Mouse (Mus musculus) liver, embryonic 15.5 days (tissue): ENCODE results near the gene Nr3c2. TPM values are rescaled to one million over a fixed set of nuclear protein-coding genes. Genes with fewer than 3 reads are reported as not detected.
A peak's percentile ranks its signal among the peaks of the same experiment; 100 is the strongest.

Experiments used
- ATAC-seq: fragments of 200-750 bp; cut with Nextera tagmentation; 2 replicates; pipeline ENCODE4 v1.8.0; 2017; ENCODE audit warnings: moderate number of reproducible peaks, mild to moderate bottlenecking, moderate library complexity; ENCODE audit not compliant: insufficient read depth
- H3K27ac ChIP-seq: fragments of 300-500 bp; sonication (generic); replicated peaks from 2 replicates; pipeline ENCODE4 v1.5.1; 2015; ENCODE audit warnings: mild to moderate bottlenecking, inconsistent platforms
- H3K27me3 ChIP-seq: fragments of 300-500 bp; sonication (generic); 2 replicates; pipeline ENCODE4 v1.6.1; 2015; ENCODE audit warnings: mild to moderate bottlenecking, inconsistent platforms
- H3K36me3 ChIP-seq: fragments of 300-500 bp; sonication (generic); replicated peaks from 2 replicates; pipeline ENCODE4 v1.6.1; 2015; ENCODE audit warnings: moderate library complexity, mild to moderate bottlenecking, inconsistent platforms
- H3K4me1 ChIP-seq: fragments of 300-500 bp; sonication (generic); replicated peaks from 2 replicates; pipeline ENCODE4 v1.6.1; 2015; ENCODE audit warnings: inconsistent platforms
- H3K4me2 ChIP-seq: fragments of 300-500 bp; sonication (generic); 2 replicates; pipeline ENCODE4 v1.6.1; 2015; ENCODE audit warnings: moderate library complexity, mild to moderate bottlenecking, inconsistent platforms
- H3K4me3 ChIP-seq: fragments of 300-500 bp; sonication (generic); replicated peaks from 2 replicates; pipeline ENCODE4 v1.5.1; 2015; ENCODE audit warnings: mild to moderate bottlenecking, inconsistent platforms
- H3K9ac ChIP-seq: fragments of 300-500 bp; sonication (generic); 2 replicates; pipeline ENCODE4 v1.6.1; 2015; ENCODE audit warnings: moderate library complexity, mild to moderate bottlenecking, inconsistent platforms
- H3K9me3 ChIP-seq: fragments of 300-500 bp; sonication (generic); replicated peaks from 2 replicates; pipeline ENCODE4 v1.6.1; 2016; ENCODE audit warnings: inconsistent platforms
- WGBS: fragments of 180-500 bp; shearing (Covaris S2); methylation state at CpG from one replicate; pipeline ENCODE4 v1.1.7; 2015; ENCODE audit warnings: mixed read lengths; ENCODE audit not compliant: insufficient replicate concordance; 5-methylcytosine and 5-hydroxymethylcytosine counted together
- polyA plus RNA-seq: library from polyadenylated mRNA; unstranded; fragments of >200 nt; fragmentation: Nextera tagmentation; extraction: Ambion mirVana; gene quantifications from 2 replicates; pipeline ENCODE4 v1.2.1, GENCODE M21; 2015

The Nr3c2 gene
- 1.9 and 2.4 TPM in 2 replicates for polyA plus RNA-seq

DNA sequence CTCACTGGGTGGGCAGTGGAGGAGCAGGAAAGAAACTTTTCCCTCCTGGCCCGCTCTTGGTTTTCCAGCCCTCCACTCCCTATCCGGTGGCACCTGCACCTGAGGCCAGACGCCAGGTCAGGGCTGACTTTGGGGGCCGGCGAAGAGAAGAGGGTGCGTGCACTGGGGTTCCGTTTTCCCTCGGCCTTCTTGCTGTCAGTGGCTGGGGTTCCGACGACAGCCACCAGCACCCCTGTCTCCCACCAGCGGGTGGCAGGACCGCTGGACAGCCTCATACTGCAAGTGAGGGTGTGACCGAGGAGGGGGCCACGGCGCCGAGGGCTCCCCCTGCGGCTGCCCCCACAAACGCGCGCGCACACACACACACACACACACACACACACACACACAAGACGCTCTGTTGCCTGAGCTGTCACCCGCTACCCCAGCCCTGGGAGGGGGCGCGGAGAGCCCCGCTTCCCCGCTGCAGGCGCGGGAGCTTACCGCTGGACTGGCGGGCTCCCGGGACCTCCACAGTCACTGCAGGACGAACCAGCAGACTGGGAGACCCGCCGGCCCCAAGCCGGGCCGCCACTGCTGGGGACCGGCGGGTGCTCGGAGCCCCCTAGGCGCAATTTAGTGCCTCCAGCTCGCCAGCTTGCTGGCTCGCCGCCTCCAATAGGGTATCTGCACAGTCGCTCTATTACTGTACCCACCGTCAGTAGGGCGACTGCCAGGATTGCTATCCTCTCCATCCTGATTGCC is at the start of gene Nr3c2:
Gene Nr3c2 (plus strand): TSS at position 32 of the 744 bp plus-strand sequence.
- under 1% methylated on average over 37 of the region's 47 CpGs for WGBS
- 0 out of 2 replicates have a peak, but pooled peaks cover 3% of the 10 kb centered on the region for H3K4me1 ChIP-seq
- H3K4me3 ChIP-seq = peak within 1 kb of the TSS; percentile 61
- H3K27ac ChIP-seq = no peak within 1 kb of the TSS
- no peak for ATAC-seq
- H3K36me3 ChIP-seq = no peaks in the 10 kb centered on the region
- peaks cover 57% of the 10 kb centered on the region for H3K27me3 ChIP-seq
- peak within 1 kb of the TSS; percentile 74 for H3K4me2 ChIP-seq
- no peak within 1 kb of the TSS for H3K9ac ChIP-seq
- H3K9me3 ChIP-seq = no peaks in the 10 kb centered on the region

DNA sequence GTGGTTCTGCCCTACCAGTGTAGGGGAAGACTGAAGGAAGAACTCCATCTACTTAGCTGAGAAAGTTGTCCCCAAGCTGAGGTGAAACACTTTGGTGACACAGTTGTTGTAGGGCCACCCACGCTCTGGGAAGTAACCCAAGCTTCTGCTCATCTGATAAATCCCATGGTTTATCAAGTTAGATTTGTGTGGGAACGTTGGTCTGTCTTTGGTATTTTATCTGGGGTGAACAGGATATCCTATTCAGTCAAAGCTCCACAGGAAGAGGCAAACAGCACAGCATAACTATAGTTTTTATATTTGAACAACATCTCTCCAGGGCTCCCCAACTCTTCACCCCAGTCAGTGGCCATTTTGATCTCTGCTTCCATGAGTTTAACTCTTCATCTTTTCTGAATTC is 40.7 kb upstream of the Nr3c2 start:
- Histone ChIP-seq H3K4me2 (no peak overlapping the region), H3K36me3 (no peaks in the 10 kb centered on the region), H3K27ac (no peak overlapping the region), H3K4me3 (no peak overlapping the region), H3K4me1 (no peaks in the 10 kb centered on the region), H3K27me3 (no peaks in the 10 kb centered on the region), H3K9ac (no peak overlapping the region), H3K9me3 (no peaks in the 10 kb centered on the region)
- WGBS = 18% methylated on average over 2 of the region's 2 CpGs
- ATAC-seq = no peak

DNA sequence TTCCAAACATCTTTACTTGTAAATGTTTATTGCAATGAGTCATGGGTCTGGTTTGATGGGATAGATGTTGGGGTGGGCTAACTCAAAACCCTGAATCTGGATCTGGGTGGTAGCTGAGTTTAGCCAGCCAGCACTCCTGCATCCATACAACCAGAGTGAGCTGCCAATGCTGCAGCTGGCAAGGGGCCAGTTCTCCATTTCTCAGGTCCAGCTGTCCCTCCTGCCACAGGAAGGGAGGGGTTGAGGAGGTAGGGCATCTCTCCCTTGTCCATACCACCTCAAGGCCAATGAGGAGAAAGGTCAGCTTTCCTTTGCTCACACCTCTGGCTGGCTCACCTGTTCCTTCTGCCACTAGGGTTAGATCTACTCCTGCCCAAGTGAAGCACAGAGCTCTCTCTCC is 39.5 kb upstream of the Nr3c2 start:
- Histone ChIP-seq H3K4me3 (no peak overlapping the region), H3K9me3 (no peaks in the 10 kb centered on the region), H3K4me1 (no peaks in the 10 kb centered on the region), H3K27ac (no peak overlapping the region), H3K4me2 (no peak overlapping the region), H3K9ac (no peak overlapping the region), H3K36me3 (no peaks in the 10 kb centered on the region), H3K27me3 (no peaks in the 10 kb centered on the region)
- no peak for ATAC-seq

DNA sequence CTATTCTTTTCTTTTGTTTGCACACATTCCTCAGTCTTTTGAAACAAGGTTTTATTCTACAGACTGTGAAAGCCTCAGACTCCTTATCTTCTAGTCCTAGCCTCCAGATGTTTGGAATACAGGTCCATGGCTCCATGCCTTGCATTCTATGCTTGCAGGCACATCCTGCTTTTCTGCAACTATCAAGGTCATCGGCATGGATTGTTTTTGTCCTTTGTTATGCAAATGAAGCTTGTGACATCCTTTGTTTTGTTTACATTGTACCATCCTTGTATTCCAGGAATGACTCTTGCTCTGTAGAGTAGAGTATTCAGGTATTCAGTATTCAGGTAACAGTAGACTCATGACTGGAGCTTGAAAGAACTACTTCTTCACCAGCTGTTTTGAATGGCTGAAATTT is 36.2 kb upstream of the Nr3c2 start:
- H3K9ac ChIP-seq = no peak overlapping the region
- no peaks in the 10 kb centered on the region for H3K9me3 ChIP-seq
- ATAC-seq = no peak
- H3K4me3 ChIP-seq = no peak overlapping the region
- no peaks in the 10 kb centered on the region for H3K36me3 ChIP-seq
- 66% methylated on average over 1 of the region's 1 CpGs for WGBS
- no peaks in the 10 kb centered on the region for H3K27me3 ChIP-seq
- H3K4me2 ChIP-seq = no peak overlapping the region
- no peaks in the 10 kb centered on the region for H3K4me1 ChIP-seq
- no peak overlapping the region for H3K27ac ChIP-seq

DNA sequence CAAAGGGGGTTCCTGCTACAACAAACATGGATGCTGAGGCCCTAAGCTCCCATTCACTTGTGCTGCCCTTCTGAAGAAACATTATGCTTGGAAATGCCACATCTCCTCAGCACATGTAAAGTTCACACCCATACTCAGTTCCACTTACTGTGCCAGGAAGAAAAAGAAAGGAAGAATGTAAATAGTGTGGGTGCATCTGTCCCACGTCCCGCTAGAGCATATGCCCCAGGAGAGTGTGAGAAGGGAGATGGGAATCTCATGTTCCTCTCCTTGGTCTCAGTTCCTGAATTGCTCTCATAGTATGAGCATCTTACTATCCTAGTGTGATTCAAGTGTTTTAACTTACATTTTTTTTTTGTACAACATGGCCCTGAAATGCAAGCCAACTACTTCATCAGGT is 22.4 kb upstream of the Nr3c2 start:
- ATAC-seq = no peak
- WGBS = 63% methylated on average over 2 of the region's 2 CpGs
- Histone ChIP-seq H3K4me1 (no peaks in the 10 kb centered on the region), H3K9me3 (no peaks in the 10 kb centered on the region), H3K27ac (no peak overlapping the region), H3K4me3 (no peak overlapping the region), H3K9ac (no peak overlapping the region), H3K36me3 (no peaks in the 10 kb centered on the region), H3K4me2 (no peak overlapping the region), H3K27me3 (no peaks in the 10 kb centered on the region)

DNA sequence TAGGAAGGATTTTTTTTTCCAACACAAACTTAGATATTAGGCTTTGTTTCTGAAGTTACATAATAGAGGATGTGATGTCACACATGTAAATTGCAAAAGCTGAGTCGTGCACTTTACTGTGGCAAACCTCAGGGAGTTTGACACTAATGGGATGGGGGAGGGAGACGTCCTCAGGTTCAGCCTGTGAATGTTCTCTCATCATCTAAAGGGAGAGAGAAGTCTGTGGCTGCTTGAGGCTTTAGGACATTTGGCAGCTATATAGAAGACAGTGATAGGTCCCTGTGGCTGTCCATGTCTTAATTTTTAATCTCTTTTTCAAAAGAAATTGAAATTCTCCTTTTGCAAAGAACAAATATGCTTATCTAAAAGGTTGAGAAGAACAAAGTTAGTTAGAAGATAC is 2.2 kb upstream of the Nr3c2 start:
- 0% methylated on average over 2 of the region's 2 CpGs for WGBS
- Histone ChIP-seq H3K4me2 (no peak overlapping the region), H3K4me3 (no peak overlapping the region), H3K36me3 (no peaks in the 10 kb centered on the region), H3K27ac (no peak overlapping the region), H3K27me3 (peaks cover 42% of the 10 kb centered on the region), H3K9ac (no peak overlapping the region), H3K9me3 (no peaks in the 10 kb centered on the region), H3K4me1 (0 out of 2 replicates have a peak, but pooled peaks cover 3% of the 10 kb centered on the region)
- ATAC-seq = no peak

DNA sequence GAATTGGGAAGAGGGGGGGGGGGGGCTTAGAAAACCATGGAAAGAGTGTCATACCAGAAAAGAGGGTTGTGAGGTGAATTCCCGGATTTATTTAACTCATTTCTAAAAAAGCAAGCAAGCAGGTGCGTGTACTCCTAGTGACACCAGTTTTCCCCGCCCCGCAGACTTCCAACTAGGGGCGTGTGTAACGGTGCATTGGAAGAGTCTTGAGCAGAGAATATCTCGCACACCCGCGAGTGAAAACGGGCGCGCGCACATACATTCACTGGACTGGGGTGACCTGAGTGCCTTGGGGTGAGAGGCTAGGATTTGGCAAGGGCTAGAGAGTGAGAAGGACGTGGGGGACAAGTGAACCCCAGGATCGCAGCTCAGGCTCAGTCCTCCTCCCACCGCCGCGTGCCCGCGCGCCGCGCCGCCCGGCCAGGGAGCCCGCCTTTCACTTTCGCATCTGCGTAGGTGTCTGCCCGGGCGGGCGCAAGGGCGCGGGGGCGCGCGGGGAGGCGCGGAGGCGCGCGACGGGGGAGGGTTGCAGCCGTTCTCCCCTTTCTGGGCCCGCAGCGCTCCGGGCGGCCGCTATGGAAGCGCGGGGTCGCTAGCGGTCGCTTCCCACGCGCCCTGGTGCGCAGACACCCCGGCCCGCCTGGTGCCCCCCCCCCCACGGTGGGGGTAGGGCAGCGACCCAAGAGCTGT is 376 bp upstream of the Nr3c2 start:
- H3K27me3 ChIP-seq = peaks cover 57% of the 10 kb centered on the region
- no peak overlapping the region for H3K9ac ChIP-seq
- H3K4me2 ChIP-seq = peak overlapping the region; percentile 74
- H3K27ac ChIP-seq = no peak overlapping the region
- 0 out of 2 replicates have a peak, but pooled peaks cover 3% of the 10 kb centered on the region for H3K4me1 ChIP-seq
- peak overlapping the region; percentile 61 for H3K4me3 ChIP-seq
- WGBS = under 1% methylated on average over 44 of the region's 60 CpGs
- H3K36me3 ChIP-seq = no peaks in the 10 kb centered on the region
- ATAC-seq = peak; percentile 29
- no peaks in the 10 kb centered on the region for H3K9me3 ChIP-seq

DNA sequence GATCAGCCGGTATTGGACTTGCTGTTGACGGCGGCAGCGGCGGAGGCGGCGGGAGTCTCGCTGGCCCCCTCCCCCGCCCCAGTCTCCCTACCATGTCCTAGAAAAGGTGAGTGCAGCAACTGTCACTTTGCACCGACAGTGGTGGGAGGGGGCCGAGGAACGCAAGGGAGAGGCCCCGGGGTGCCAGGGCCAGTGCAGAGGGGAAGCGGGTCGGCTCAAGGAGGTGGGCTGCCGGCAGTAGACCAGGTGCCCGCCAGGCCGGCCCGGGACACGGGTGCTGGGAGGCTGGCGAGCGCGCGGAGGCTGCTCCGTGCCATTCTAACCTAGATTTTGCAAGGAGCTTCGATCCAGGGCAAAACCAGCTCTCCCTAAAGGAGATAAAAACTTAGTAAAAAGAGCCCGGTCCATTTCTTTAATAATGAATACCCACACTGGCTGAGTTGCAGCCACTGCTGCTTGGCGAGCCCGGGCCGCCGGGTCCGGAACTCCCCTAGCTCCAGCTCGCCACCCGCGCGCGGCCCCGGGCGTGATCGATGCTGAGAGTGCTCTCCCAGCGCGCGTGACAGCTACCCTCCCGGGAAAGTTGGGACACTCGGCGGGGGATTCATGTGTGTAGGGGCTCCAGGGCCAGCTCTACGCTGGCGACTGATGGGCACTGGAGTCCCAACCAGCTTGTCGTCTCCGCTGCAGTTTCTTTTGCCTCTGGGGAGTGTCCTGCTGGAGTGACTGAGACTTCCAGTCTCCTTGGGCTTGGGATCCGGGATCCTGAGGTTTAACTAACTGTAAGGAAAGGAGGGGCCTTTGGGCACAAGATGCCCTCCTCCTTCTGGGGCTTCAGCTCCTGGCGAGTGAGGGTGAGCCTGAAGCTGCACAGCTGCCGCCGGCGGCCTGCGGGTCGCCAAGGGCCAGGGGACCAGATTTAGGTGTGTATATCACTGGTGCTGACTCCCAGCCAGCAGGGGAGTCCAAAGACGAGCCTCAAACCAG is 1.2 kb downstream of the Nr3c2 start:
- under 1% methylated on average over 58 of the region's 58 CpGs for WGBS
- no peak for ATAC-seq

DNA sequence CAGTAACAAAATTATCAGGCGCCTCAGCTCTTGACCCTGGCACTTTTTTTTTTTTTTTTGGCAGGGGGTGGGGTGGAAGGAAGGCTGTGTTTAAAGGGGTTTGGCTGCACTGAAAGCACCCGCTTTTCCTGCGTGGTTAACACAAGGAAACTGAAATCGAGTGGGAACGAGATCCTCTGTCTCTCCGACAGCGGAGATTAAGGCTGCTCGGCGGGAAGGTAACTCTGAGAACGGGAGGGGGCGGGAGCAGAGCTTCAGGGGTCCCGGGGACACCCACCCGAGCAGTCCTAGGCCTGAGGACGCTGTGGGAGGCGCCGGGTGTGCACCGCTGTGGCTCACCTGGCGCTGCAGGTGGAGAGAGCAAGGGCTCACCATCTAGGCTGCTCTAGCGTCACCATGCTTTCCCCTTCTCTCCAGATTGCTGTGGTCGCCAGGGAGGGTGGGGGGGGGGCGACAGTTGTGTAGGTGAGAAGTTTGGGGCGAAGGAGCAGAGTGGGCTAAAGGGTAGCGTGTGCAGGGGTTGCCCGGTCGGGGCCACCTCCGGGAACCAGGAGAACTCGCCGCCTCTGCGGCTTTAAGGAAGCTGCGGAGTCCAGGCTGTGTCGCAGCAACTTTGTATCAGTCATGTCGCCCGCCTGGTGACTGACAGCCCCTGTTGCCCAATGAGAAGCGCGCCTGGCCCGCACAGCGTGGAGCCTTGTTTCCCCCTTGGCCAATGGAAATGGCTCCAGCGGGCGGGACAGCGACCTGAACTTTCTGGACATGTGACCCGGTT is 2.4 kb downstream of the Nr3c2 start:
- H3K4me1 ChIP-seq = 0 out of 2 replicates have a peak, but pooled peaks cover 3% of the 10 kb centered on the region
- no peaks in the 10 kb centered on the region for H3K9me3 ChIP-seq
- under 1% methylated on average over 41 of the region's 41 CpGs for WGBS
- no peak overlapping the region for H3K9ac ChIP-seq
- H3K4me3 ChIP-seq = peak overlapping the region; percentile 61
- H3K36me3 ChIP-seq = no peaks in the 10 kb centered on the region
- peak overlapping the region; percentile 74 for H3K4me2 ChIP-seq
- ATAC-seq = peak; percentile 89
- no peak overlapping the region for H3K27ac ChIP-seq
- peaks cover 57% of the 10 kb centered on the region for H3K27me3 ChIP-seq

More for the DNA sequence above, 1.2 kb downstream of the Nr3c2 start:
- Histone ChIP-seq H3K4me2 (peak overlapping the region; percentile 74), H3K9me3 (no peaks in the 10 kb centered on the region), H3K36me3 (no peaks in the 10 kb centered on the region), H3K9ac (no peak overlapping the region), H3K4me1 (0 out of 2 replicates have a peak, but pooled peaks cover 3% of the 10 kb centered on the region), H3K27ac (no peak overlapping the region), H3K27me3 (peaks cover 57% of the 10 kb centered on the region), H3K4me3 (peak overlapping the region; percentile 61)
